Mouse (Mus musculus) CH12.LX (cell line): ENCODE data around the gene Cnfn. TPM values are rescaled to one million over a fixed set of nuclear protein-coding genes. Genes with fewer than 3 reads are reported as not detected.

ENCODE experiments used
- DNase-seq: peaks from one replicate; pipeline ENCODE4 v3.0.0-alpha.2; 2013; ENCODE audit errors: extremely low read depth
- H3K27ac ChIP-seq: 2 replicates; pipeline ENCODE4 v1.5.1; 2012; ENCODE audit warnings: low read depth, mild to moderate bottlenecking, control low read depth, moderate library complexity; ENCODE audit not compliant: insufficient read depth
- H3K27me3 ChIP-seq: replicated peaks from 2 replicates; pipeline ENCODE3; 2012; ENCODE audit warnings: inconsistent platforms
- H3K36me3 ChIP-seq, 2 experiments: replicated peaks in 1 of 2; 2 replicates each; pipeline versions ENCODE3 to v1.6.1; 2012; ENCODE audit warnings: inconsistent platforms in 1 of 2, low read length in 1 of 2, mild to moderate bottlenecking in 1 of 2, mixed read lengths in 1 of 2, moderate library complexity in 1 of 2; ENCODE audit not compliant: control insufficient read depth in 1 of 2, insufficient read depth in 1 of 2
- H3K4me1 ChIP-seq, 2 experiments: 2 replicates each; pipeline ENCODE4 v1.6.1; 2012; ENCODE audit warnings: inconsistent platforms in 1 of 2, moderate library complexity in 1 of 2; ENCODE audit not compliant: insufficient read depth in 2 of 2, control insufficient read depth in 1 of 2
- H3K4me2 ChIP-seq: 2 replicates; pipeline ENCODE4 v1.6.1; 2012; ENCODE audit warnings: low read depth, mild to moderate bottlenecking, control low read depth; ENCODE audit not compliant: poor library complexity, insufficient read depth, severe bottlenecking
- H3K4me3 ChIP-seq, 3 experiments: fragments of 150-350 bp in 1 of 3; sonication (generic) in 1 of 3; replicated peaks in 1 of 3; 2 replicates each; pipeline versions ENCODE3 to v1.5.1; 2011 to 2012; ENCODE audit warnings: low read depth in 2 of 3, low read length in 2 of 3, mild to moderate bottlenecking in 2 of 3, moderate library complexity in 2 of 3, control low read depth in 1 of 3, improper control_type of control experiment in 1 of 3, inconsistent platforms in 1 of 3, mixed read lengths in 1 of 3; ENCODE audit not compliant: poor library complexity in 1 of 3
- H3K79me2 ChIP-seq: replicated peaks from 2 replicates; pipeline ENCODE4 v1.6.1; 2012; ENCODE audit warnings: mild to moderate bottlenecking, moderate library complexity; ENCODE audit not compliant: control insufficient read depth, poor library complexity, insufficient read depth, severe bottlenecking; ENCODE audit errors: extremely low read depth
- H3K9ac ChIP-seq: 2 replicates; pipeline ENCODE4 v1.6.1; 2012; ENCODE audit warnings: low read depth, mild to moderate bottlenecking, control low read depth, moderate library complexity; ENCODE audit not compliant: insufficient read depth
- H3K9me3 ChIP-seq: replicated peaks from 2 replicates; pipeline ENCODE3; 2012; ENCODE audit warnings: low read length, inconsistent platforms, mixed read lengths
- CHD1 ChIP-seq: IDR thresholded peaks from 2 replicates; pipeline ENCODE4 v1.6.1; 2012; ENCODE audit warnings: low read depth, low read length, improper control_type of control experiment, inconsistent platforms
- CTCF ChIP-seq, 2 experiments: IDR thresholded peaks in 1 of 2; conservative IDR thresholded peaks in 1 of 2; 2 replicates each; pipeline ENCODE4 v1.5.1; 2011 to 2012; ENCODE audit warnings: low read depth in 2 of 2, low read length in 2 of 2, improper control_type of control experiment in 1 of 2, inconsistent platforms in 1 of 2, mild to moderate bottlenecking in 1 of 2, moderate library complexity in 1 of 2
- ETS1 ChIP-seq: conservative IDR thresholded peaks from 2 replicates; pipeline ENCODE4 v1.6.1; 2012; ENCODE audit warnings: low read depth, mild to moderate bottlenecking, inconsistent platforms, low read length, improper control_type of control experiment, moderate library complexity
- GABPA ChIP-seq: IDR thresholded peaks from 2 replicates; pipeline ENCODE4 v1.6.1; 2012; ENCODE audit warnings: low read depth, low read length, improper control_type of control experiment, inconsistent platforms; ENCODE audit not compliant: insufficient replicate concordance
- HCFC1 ChIP-seq: IDR thresholded peaks from 2 replicates; pipeline ENCODE4 v1.6.1; 2012; ENCODE audit warnings: low read depth, mild to moderate bottlenecking, inconsistent platforms, low read length, improper control_type of control experiment
- IRF4 ChIP-seq: IDR thresholded peaks from 2 replicates; pipeline ENCODE4 v1.6.1; 2014; ENCODE audit warnings: low read depth, mild to moderate bottlenecking, inconsistent platforms, low read length, improper control_type of control experiment
- JUN ChIP-seq: IDR thresholded peaks from 2 replicates; pipeline ENCODE4 v1.6.1; 2011; ENCODE audit warnings: low read depth, mild to moderate bottlenecking, low read length, improper control_type of control experiment, moderate library complexity; ENCODE audit not compliant: insufficient read depth
- KAT2A ChIP-seq: IDR thresholded peaks from 2 replicates; pipeline ENCODE4 v1.6.1; 2012; ENCODE audit warnings: low read length, improper control_type of control experiment, inconsistent platforms; ENCODE audit not compliant: insufficient replicate concordance
- MAZ ChIP-seq: IDR thresholded peaks from 2 replicates; pipeline ENCODE4 v1.6.1; 2012; ENCODE audit warnings: low read depth, mild to moderate bottlenecking, inconsistent platforms, low read length, improper control_type of control experiment, moderate library complexity
- MYC ChIP-seq: IDR thresholded peaks from 2 replicates; pipeline ENCODE4 v1.6.1; 2011; ENCODE audit warnings: low read depth, mild to moderate bottlenecking, improper control_type of control experiment, low read length
- NELFE ChIP-seq: IDR thresholded peaks from 2 replicates; pipeline ENCODE4 v1.6.1; 2011; ENCODE audit warnings: low read depth, low read length, improper control_type of control experiment
- PAX5 ChIP-seq: IDR thresholded peaks from 2 replicates; pipeline ENCODE4 v1.6.1; 2012; ENCODE audit warnings: low read length, inconsistent platforms, mixed read lengths
- RAD21 ChIP-seq: IDR thresholded peaks from 2 replicates; pipeline ENCODE4 v1.6.1; 2011; ENCODE audit warnings: low read depth, mild to moderate bottlenecking, low read length, improper control_type of control experiment, moderate library complexity
- RCOR1 ChIP-seq: conservative IDR thresholded peaks from 2 replicates; pipeline ENCODE4 v1.6.1; 2012; ENCODE audit warnings: low read depth, mild to moderate bottlenecking, inconsistent platforms, low read length, improper control_type of control experiment
- SIN3A ChIP-seq: IDR thresholded peaks from 2 replicates; pipeline ENCODE4 v1.6.1; 2012; ENCODE audit warnings: low read length, improper control_type of control experiment, inconsistent platforms
- SMC3 ChIP-seq: IDR thresholded peaks from 2 replicates; pipeline ENCODE4 v1.6.1; 2011; ENCODE audit warnings: low read depth, low read length, improper control_type of control experiment
- TCF12 ChIP-seq: IDR thresholded peaks from 2 replicates; pipeline ENCODE4 v1.6.1; 2014; ENCODE audit warnings: low read depth, mild to moderate bottlenecking, inconsistent platforms, low read length, improper control_type of control experiment
- USF2 ChIP-seq: conservative IDR thresholded peaks from 2 replicates; pipeline ENCODE4 v1.6.1; 2011; ENCODE audit warnings: low read depth, low read length, improper control_type of control experiment
- ZNF384 ChIP-seq: IDR thresholded peaks from 2 replicates; pipeline ENCODE4 v1.6.1; 2012; ENCODE audit warnings: low read depth, low read length, improper control_type of control experiment, inconsistent platforms
- dilution Hi-C: fragments of 300-500 bp; cut with MboI; formaldehyde crosslinking; loops from 2 replicates; pipeline ENCODE4 v1.14.3; 2020; ENCODE audit warnings: low sequenced_read_pairs; ENCODE audit not compliant: extremely low pct_unique_long_range_greater_than_20kb, extremely low pct_ligation_motif_present
- in situ Hi-C: fragments of 300-500 bp; cut with MboI; formaldehyde crosslinking; loops from 3 replicates; pipeline ENCODE4 v1.14.3; 2019; ENCODE audit warnings: low sequenced_read_pairs, low pct_ligation_motif_present, low pct_unique_long_range_greater_than_20kb, mixed read lengths
- polyA plus RNA-seq: library from polyadenylated mRNA; unstranded; fragments of >175 nt; gene quantifications from 2 replicates; pipeline ENCODE4 v1.2.1, GENCODE M21; 2012; ENCODE audit warnings: low read depth; ENCODE audit not compliant: insufficient read length
- total RNA-seq, 2 experiments: library from RNA; depleted of rRNA; stranded (reverse); fragments of 300-350 nt in 1 of 2; fragments of >200 nt in 1 of 2; gene quantifications; 2 replicates each; pipeline ENCODE4 v1.2.3; 2012 to 2014

Gene Cnfn
- total and polyA plus RNA-seq, 3 experiments = not detected

DNA sequence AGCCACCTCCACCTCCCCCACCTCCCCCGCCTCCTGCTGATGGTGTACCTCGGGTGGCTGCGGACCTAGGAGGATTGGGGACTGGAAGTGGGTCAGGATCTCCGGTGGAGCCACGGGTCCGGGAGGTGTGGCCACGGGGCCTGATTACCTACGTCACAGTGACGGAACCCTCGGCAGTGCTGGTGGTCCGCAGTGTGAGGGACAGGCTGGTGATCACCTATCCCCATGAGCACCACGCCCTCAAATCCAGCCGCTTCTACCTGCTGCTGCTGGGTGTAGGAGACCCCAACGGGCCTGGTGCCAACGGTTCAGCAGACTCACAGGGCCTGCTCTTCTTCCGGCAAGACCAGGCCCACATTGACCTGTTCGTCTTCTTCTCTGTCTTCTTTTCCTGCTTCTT lies 5.9 kb downstream of the Cnfn start:
- Histone ChIP-seq H3K27ac (no peak overlapping the region), H3K27me3 (peaks cover 31% of the 10 kb centered on the region), H3K9ac (no peak overlapping the region), H3K4me3 (no peak overlapping the region), H3K79me2 (no peaks in the 10 kb centered on the region), H3K36me3 (no peaks in the 10 kb centered on the region), H3K4me2 (no peak overlapping the region), H3K9me3 (no peaks in the 10 kb centered on the region), H3K4me1 (peaks cover 0 to 3% of the 10 kb centered on the region in 2 experiments; a peak in 1 of 4 replicates)
- in situ Hi-C loops = no loop called here
- dilution Hi-C loops = no loop called here
- TF ChIP-seq PAX5 = no peak
- TF ChIP-seq HCFC1 = no peak
- TF ChIP-seq ETS1 = no peak
- TF ChIP-seq MYC = no peak
- no peak for TF ChIP-seq IRF4
- TF ChIP-seq SIN3A = no peak
- TF ChIP-seq CHD1 = no peak
- no peak for TF ChIP-seq RCOR1
- TF ChIP-seq GABPA = no peak
- TF ChIP-seq MAZ = no peak
- no peak for TF ChIP-seq KAT2A
- no peak for TF ChIP-seq TCF12
- DNase-seq = no peak

DNA sequence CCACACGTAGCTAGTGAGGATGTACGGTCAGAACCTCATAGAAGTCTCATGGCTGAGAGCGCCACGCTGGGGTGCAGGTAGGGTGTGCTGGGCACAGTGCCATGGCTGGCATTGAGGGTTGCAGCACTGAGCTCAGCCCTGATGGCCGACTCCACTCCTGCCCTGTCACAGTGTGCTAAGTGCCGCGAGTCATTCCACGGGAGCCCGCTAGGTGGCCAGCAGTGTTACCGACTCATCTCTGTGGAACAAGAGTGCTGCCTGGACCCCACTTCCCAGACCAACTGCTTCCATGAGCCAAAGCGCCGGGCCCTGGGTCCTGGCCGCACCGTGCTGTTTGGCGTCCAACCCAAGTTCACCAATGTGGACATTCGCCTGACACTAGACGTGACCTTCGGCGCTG lies 6.4 kb downstream of the Cnfn start:
- H3K4me2 ChIP-seq = no peak overlapping the region
- no peaks in the 10 kb centered on the region for H3K9me3 ChIP-seq
- H3K4me1 ChIP-seq = peaks cover 0 to 3% of the 10 kb centered on the region in 2 experiments; a peak in 1 of 4 replicates
- H3K27ac ChIP-seq = no peak overlapping the region
- DNase-seq = peak; percentile 29
- no peak overlapping the region for H3K9ac ChIP-seq
- H3K36me3 ChIP-seq = no peaks in the 10 kb centered on the region
- H3K79me2 ChIP-seq = no peaks in the 10 kb centered on the region
- dilution Hi-C loops = no loop called here
- in situ Hi-C loops = no loop called here
- TF ChIP-seq PAX5 (no peak), JUN (no peak), ZNF384 (no peak), RAD21 (peak; percentile 19), NELFE (no peak), CTCF (conservative IDR thresholded peaks at IDR 0.05 in 1 of 2, IDR thresholded peaks at IDR 0.05 in 1 of 2; ENCODE audit: low read depth in 2 of 2, low read length in 2 of 2) (peak; percentile 19 to 65; a peak in 2 of 4 replicates), SMC3 (peak; percentile 62), USF2 (no peak)
- peaks cover 26% of the 10 kb centered on the region for H3K27me3 ChIP-seq
- H3K4me3 ChIP-seq = no peak overlapping the region
